Mouse (Mus musculus) heart, embryonic 16.5 days (tissue): ENCODE results near the gene Atp5g2. TPM values are rescaled to one million over a fixed set of nuclear protein-coding genes. Genes with fewer than 3 reads are reported as not detected.

Experiments
- ATAC-seq: fragments of 200-750 bp; cut with Nextera tagmentation; replicated peaks from 2 replicates; pipeline ENCODE4 v1.8.0; 2017; ENCODE audit warnings: moderate number of reproducible peaks; ENCODE audit not compliant: insufficient read depth, low FRiP score; ENCODE audit errors: extremely low read depth
- H3K27ac ChIP-seq: fragments of 300-500 bp; sonication (generic); 2 replicates; pipeline ENCODE4 v1.5.1; 2014; ENCODE audit warnings: mild to moderate bottlenecking, low read length, control low read depth, moderate library complexity
- H3K27me3 ChIP-seq: fragments of 300-500 bp; sonication (generic); 2 replicates; pipeline ENCODE4 v1.6.1; 2014; ENCODE audit warnings: low read length, mixed read lengths; ENCODE audit not compliant: control insufficient read depth, insufficient read depth
- H3K36me3 ChIP-seq: fragments of 300-500 bp; sonication (generic); 2 replicates; pipeline ENCODE4 v1.6.1; 2014; ENCODE audit not compliant: control insufficient read depth, insufficient read depth
- H3K4me1 ChIP-seq: fragments of 300-500 bp; sonication (generic); 2 replicates; pipeline ENCODE4 v1.6.1; 2014; ENCODE audit warnings: low read length, mixed read lengths; ENCODE audit not compliant: control insufficient read depth, insufficient read depth
- H3K4me2 ChIP-seq: fragments of 300-500 bp; sonication (generic); 2 replicates; pipeline ENCODE4 v1.6.1; 2014; ENCODE audit warnings: low read depth, mild to moderate bottlenecking, control low read depth, low read length
- H3K4me3 ChIP-seq: fragments of 300-500 bp; sonication (generic); 2 replicates; pipeline ENCODE4 v1.5.1; 2014; ENCODE audit warnings: mild to moderate bottlenecking, control low read depth, low read length
- H3K9ac ChIP-seq: fragments of 300-500 bp; sonication (generic); 2 replicates; pipeline ENCODE4 v1.6.1; 2014; ENCODE audit warnings: low read length, control low read depth
- H3K9me3 ChIP-seq: fragments of 300-500 bp; sonication (generic); replicated peaks from 2 replicates; pipeline ENCODE4 v1.6.1; 2016; ENCODE audit warnings: low read length; ENCODE audit not compliant: control insufficient read depth
- WGBS: fragments of 180-500 bp; shearing (Covaris S2); extraction: QIAGEN DNeasy Blood & Tissue Kit; methylation state at CpG from one replicate; pipeline ENCODE4 v1.1.7; 2014; 5-methylcytosine and 5-hydroxymethylcytosine counted together
- polyA plus RNA-seq: library from polyadenylated mRNA; unstranded; fragments of >200 nt; fragmentation: Nextera tagmentation; extraction: Ambion mirVana; gene quantifications from 2 replicates; pipeline ENCODE4 v1.2.1, GENCODE M21; 2015

The Atp5g2 gene
- 62.2 and 66.0 TPM in 2 replicates for polyA plus RNA-seq

GRCm38 (mm10) chr15:102672215-102673071 is at the start of gene Atp5g2:
Gene Atp5g2, minus strand, starts transcription at chr15:102672352.
- H3K9me3 ChIP-seq = no peaks in the 10 kb centered on the region
- H3K27ac ChIP-seq = peak within 1 kb of the TSS; percentile 100
- H3K36me3 ChIP-seq = peaks cover 5% of the 10 kb centered on the region; the same call in 1 of the 2 replicates
- no peak for ATAC-seq
- peak within 1 kb of the TSS; percentile 95 for H3K9ac ChIP-seq
- peaks cover 30% of the 10 kb centered on the region for H3K4me1 ChIP-seq
- H3K27me3 ChIP-seq = no peaks in the 10 kb centered on the region
- WGBS = 6% methylated on average over 37 of the region's 37 CpGs
- H3K4me3 ChIP-seq = peak within 1 kb of the TSS; percentile 68
- H3K4me2 ChIP-seq = peak within 1 kb of the TSS; percentile 95

- Histone ChIP-seq H3K9me3 (no peaks in the 10 kb centered on the region), H3K27ac (peak overlapping the region; percentile 75), H3K36me3 (peaks cover 24% of the 10 kb centered on the region), H3K9ac (peak overlapping the region; percentile 87), H3K4me1 (peaks cover 18% of the 10 kb centered on the region), H3K27me3 (no peaks in the 10 kb centered on the region), H3K4me3 (peak overlapping the region; percentile 89), H3K4me2 (peak overlapping the region; percentile 91)
- 14% methylated on average over 14 of the region's 14 CpGs for WGBS
- ATAC-seq = no peak
These were observed 49.1 kb upstream of the Atp5g2 start for GRCm38 (mm10) chr15:102721016-102721898.

- peak; percentile 75 for ATAC-seq
- Histone ChIP-seq H3K4me2 (no peak overlapping the region), H3K9me3 (no peaks in the 10 kb centered on the region), H3K4me1 (peaks cover 18% of the 10 kb centered on the region), H3K36me3 (peaks cover 62% of the 10 kb centered on the region), H3K27ac (peak overlapping the region; percentile 53; the same call in 1 of the 2 replicates), H3K27me3 (no peaks in the 10 kb centered on the region), H3K9ac (0 out of 2 replicates have a peak overlapping the region, but pooled peaks have one; percentile 15), H3K4me3 (no peak overlapping the region)
- 49% methylated on average over 12 of the region's 12 CpGs for WGBS
These were observed 44.0 kb upstream of the Atp5g2 start for GRCm38 (mm10) chr15:102716132-102716531.

GRCm38 (mm10) chr15:102707736-102708269 is 35.7 kb upstream of the Atp5g2 start:
- Histone ChIP-seq H3K36me3 (peaks cover 46% of the 10 kb centered on the region), H3K4me3 (no peak overlapping the region), H3K27me3 (no peaks in the 10 kb centered on the region), H3K4me1 (no peaks in the 10 kb centered on the region), H3K4me2 (no peak overlapping the region), H3K27ac (no peak overlapping the region), H3K9ac (no peak overlapping the region), H3K9me3 (no peaks in the 10 kb centered on the region)
- no peak for ATAC-seq
- 69% methylated on average over 6 of the region's 6 CpGs for WGBS

- Histone ChIP-seq H3K4me3 (no peak overlapping the region), H3K4me1 (no peaks in the 10 kb centered on the region), H3K27me3 (no peaks in the 10 kb centered on the region), H3K27ac (no peak overlapping the region), H3K9me3 (no peaks in the 10 kb centered on the region), H3K36me3 (peaks cover 31% of the 10 kb centered on the region), H3K4me2 (no peak overlapping the region), H3K9ac (no peak overlapping the region)
- ATAC-seq = no peak
- 72% methylated on average over 7 of the region's 7 CpGs for WGBS
These were observed 33.9 kb upstream of the Atp5g2 start for GRCm38 (mm10) chr15:102705923-102706503.

GRCm38 (mm10) chr15:102705226-102705894 is 33.2 kb upstream of the Atp5g2 start:
- H3K4me2 ChIP-seq = no peak overlapping the region
- no peak overlapping the region for H3K9ac ChIP-seq
- H3K9me3 ChIP-seq = no peaks in the 10 kb centered on the region
- no peak for ATAC-seq
- no peak overlapping the region for H3K4me3 ChIP-seq
- H3K27me3 ChIP-seq = no peaks in the 10 kb centered on the region
- peaks cover 25% of the 10 kb centered on the region for H3K36me3 ChIP-seq
- 51% methylated on average over 9 of the region's 9 CpGs for WGBS
- no peaks in the 10 kb centered on the region for H3K4me1 ChIP-seq
- no peak overlapping the region for H3K27ac ChIP-seq

GRCm38 (mm10) chr15:102704806-102705205 is 32.7 kb upstream of the Atp5g2 start:
- H3K27me3 ChIP-seq = no peaks in the 10 kb centered on the region
- no peaks in the 10 kb centered on the region for H3K4me1 ChIP-seq

GRCm38 (mm10) chr15:102702972-102703371 is 30.8 kb upstream of the Atp5g2 start:
- peaks cover 5% of the 10 kb centered on the region; the same call in 1 of the 2 replicates for H3K36me3 ChIP-seq
- H3K4me2 ChIP-seq = no peak overlapping the region
- ATAC-seq = no peak
- no peaks in the 10 kb centered on the region for H3K4me1 ChIP-seq
- 69% methylated on average over 3 of the region's 3 CpGs for WGBS
- no peaks in the 10 kb centered on the region for H3K9me3 ChIP-seq
- H3K4me3 ChIP-seq = no peak overlapping the region
- H3K27ac ChIP-seq = no peak overlapping the region
- peaks cover 11% of the 10 kb centered on the region for H3K27me3 ChIP-seq
- no peak overlapping the region for H3K9ac ChIP-seq

More at GRCm38 (mm10) chr15:102704806-102705205, 32.7 kb upstream of the Atp5g2 start:
- Histone ChIP-seq H3K9ac (no peak overlapping the region), H3K9me3 (no peaks in the 10 kb centered on the region), H3K27ac (no peak overlapping the region), H3K4me3 (no peak overlapping the region), H3K4me2 (no peak overlapping the region), H3K36me3 (peaks cover 19% of the 10 kb centered on the region)
- ATAC-seq = no peak
- 55% methylated on average over 5 of the region's 5 CpGs for WGBS
